Mouse (Mus musculus) layer of hippocampus, postnatal 10 days (tissue): ENCODE measurements around the gene Mars. TPM values are rescaled to one million over a fixed set of nuclear protein-coding genes. Genes with fewer than 3 reads are reported as not detected.
"Not testable (repeated sequence)": the region's sequence is repeated elsewhere in the genome, so short reads cannot be mapped to it uniquely, and the experiment has no call there.

Source experiments
- DNase-seq, 2 experiments: peaks; one replicate each; pipeline ENCODE4 v3.0.0; 2021; ENCODE audit warnings: low spot score in 2 of 2
- total RNA-seq, 2 experiments: library from RNA; stranded (reverse); gene quantifications; 2 replicates each; pipeline ENCODE4 v1.2.3; 2021

Mars gene
- total RNA-seq, 2 experiments from 2014 or later: 53.9 to 57.7 TPM

- peak; percentile 90 to 91 for DNase-seq
Observed at GRCm38 (mm10) chr10:127338930-127339682, 27.5 kb upstream of the Mars start.

GRCm38 (mm10) chr10:127337536-127338099 is 26.0 kb upstream of the Mars start:
- DNase-seq: no peak

- DNase-seq: no peak
Observed at GRCm38 (mm10) chr10:127336952-127337351, 25.4 kb upstream of the Mars start.

- no peak for DNase-seq
Observed at GRCm38 (mm10) chr10:127335271-127335670, 23.7 kb upstream of the Mars start.

GRCm38 (mm10) chr10:127333152-127333551 is 21.6 kb upstream of the Mars start:
- DNase-seq: no peak

GRCm38 (mm10) chr10:127332211-127332874 is 20.8 kb upstream of the Mars start:
- peak in 1 of 2 experiments; percentile 23 for DNase-seq

GRCm38 (mm10) chr10:127330212-127330611 is 18.6 kb upstream of the Mars start:
- no peak for DNase-seq

GRCm38 (mm10) chr10:127327461-127328145 is 16.0 kb upstream of the Mars start:
- DNase-seq: no peak

GRCm38 (mm10) chr10:127326828-127327227 is 15.2 kb upstream of the Mars start:
- DNase-seq: peak in 1 of 2 experiments; percentile 22

- DNase-seq: no peak
Observed at GRCm38 (mm10) chr10:127326017-127326801, 14.6 kb upstream of the Mars start.

GRCm38 (mm10) chr10:127325454-127326016 is 13.9 kb upstream of the Mars start:
- DNase-seq: no peak

GRCm38 (mm10) chr10:127324495-127324894 is 12.9 kb upstream of the Mars start:
- peak in 1 of 2 experiments; percentile 36 for DNase-seq

- DNase-seq: no peak
Observed at GRCm38 (mm10) chr10:127323131-127323855, 11.7 kb upstream of the Mars start.

- DNase-seq: no peak
Observed at GRCm38 (mm10) chr10:127322669-127323068, 11.1 kb upstream of the Mars start.

GRCm38 (mm10) chr10:127322178-127322577 is 10.6 kb upstream of the Mars start:
- no peak for DNase-seq

GRCm38 (mm10) chr10:127321621-127322020 is 10.0 kb upstream of the Mars start, which contains the start of gene Arhgap9:
Gene Arhgap9 (plus strand): TSS chr10:127321964.
- no peak for DNase-seq

GRCm38 (mm10) chr10:127319969-127320368 is 8.4 kb upstream of the Mars start:
- no peak for DNase-seq

- no peak for DNase-seq
Observed at GRCm38 (mm10) chr10:127318009-127318408, 6.4 kb upstream of the Mars start.

GRCm38 (mm10) chr10:127317277-127317676 is 5.7 kb upstream of the Mars start:
- no peak for DNase-seq

GRCm38 (mm10) chr10:127314950-127315349 is 3.4 kb upstream of the Mars start:
- not testable (repeated sequence) for DNase-seq
